Mouse (Mus musculus) embryonic stem cell, embryonic (primary cell): ENCODE results near the gene Map4.
"Not testable (repeated sequence)": the region's sequence is repeated elsewhere in the genome, so short reads cannot be mapped to it uniquely, and the experiment has no call there.

Experiments used
- CTCF ChIA-PET, 4 experiments: fragments of 300-600 bp in 2 of 4; fragments of 350-600 bp in 2 of 4; sonication (Branson Sonifier 250); formaldehyde crosslinking; loops; one replicate each; lab custom pipeline; 2022; ENCODE audit warnings: inconsistent platforms in 2 of 4; lab: Charles Lee
- POLR2A ChIA-PET, 4 experiments: fragments of 300-600 bp in 2 of 4; fragments of 350-600 bp in 2 of 4; sonication (Branson Sonifier 250); formaldehyde crosslinking; loops; one replicate each; lab custom pipeline; 2022; ENCODE audit warnings: antibody characterized with exemption in 4 of 4, inconsistent platforms in 1 of 4; lab: Charles Lee

Gene Map4

DNA sequence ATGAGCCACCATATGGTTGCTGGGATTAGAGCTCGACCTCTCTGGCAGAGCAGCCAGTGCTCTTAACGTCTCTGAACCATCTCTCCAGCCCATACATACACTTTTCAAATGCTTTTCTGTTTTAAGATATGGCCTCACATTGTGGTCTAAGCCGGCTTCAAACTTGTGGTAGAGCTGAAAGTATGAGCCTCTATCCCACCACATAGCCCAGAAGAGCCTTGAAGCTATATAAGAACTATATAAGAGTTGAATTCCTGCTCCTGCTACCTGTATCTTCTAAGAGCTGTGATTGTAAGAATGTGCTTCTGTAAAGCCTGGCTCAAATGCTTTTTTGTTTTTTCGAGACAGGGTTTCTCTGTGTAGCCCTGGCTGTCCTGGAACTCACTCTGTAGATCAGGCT is 18.5 kb downstream of the Map4 start:
- ChIA-PET CTCF (no interaction called here), POLR2A (interaction anchor here in 3 of 4 experiments (0.6 to 3.5 kb wide), 7 partner anchors 9 to 882 kb away, joined by 3 to 10 read pairs (median 4); no protein-coding TSS in a partner anchor)

- CTCF ChIA-PET = interaction anchor here in 2 of 4 experiments (0.5 to 1.0 kb wide), 2 partner anchors 85 to 894 kb away, joined by 3 to 4 read pairs; partner anchors contain the start of gene Trex1 (in 1 of the 2)
- POLR2A ChIA-PET = interaction anchor here in 3 of 4 experiments (0.6 to 1.4 kb wide), 7 partner anchors 8 to 61 kb away, joined by 3 read pairs; no protein-coding TSS in a partner anchor
These were observed 22.3 kb downstream of the Map4 start for GRCm38 (mm10) chr9:109953538-109953937.

GRCm38 (mm10) chr9:109954631-109955030 is 23.4 kb downstream of the Map4 start:
- CTCF ChIA-PET = no interaction called here
- POLR2A ChIA-PET = interaction anchor here in 3 of 4 experiments (0.6 to 1.6 kb wide), 7 partner anchors 15 to 963 kb away, joined by 3 to 5 read pairs (median 3); partner anchors contain the start of gene Pfkfb4 (in 1 of the 3)

GRCm38 (mm10) chr9:109959456-109960150 is 28.3 kb downstream of the Map4 start:
- POLR2A ChIA-PET = interaction anchor here in 2 of 4 experiments (0.8 to 1.4 kb wide), 9 partner anchors 10 to 60 kb away, joined by 3 to 8 read pairs (median 4); no protein-coding TSS in a partner anchor

DNA sequence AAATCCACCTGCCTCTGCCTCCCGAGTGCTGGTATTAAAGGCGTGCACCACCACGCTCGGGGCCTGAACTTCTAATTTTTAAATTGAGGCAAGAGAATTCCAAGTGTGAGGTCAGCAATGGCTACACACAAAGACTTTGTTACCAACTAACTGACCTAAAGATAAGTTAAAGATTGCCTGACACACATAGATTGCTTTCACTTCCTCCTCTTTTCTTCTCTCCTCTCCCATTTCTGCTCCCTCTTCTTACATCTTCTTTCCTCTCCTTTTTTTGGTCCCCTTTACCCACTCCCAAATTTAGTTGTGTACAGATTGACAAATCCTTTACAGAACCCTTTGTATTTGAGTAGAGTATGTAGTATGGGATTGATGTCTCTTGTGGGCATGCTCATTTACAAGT is 29.3 kb downstream of the Map4 start:
- ChIA-PET POLR2A (interaction anchor here in 2 of 4 experiments (0.8 to 0.9 kb wide), 2 partner anchors 33 to 61 kb away, joined by 3 read pairs; no protein-coding TSS in a partner anchor), CTCF (no interaction called here)

More at GRCm38 (mm10) chr9:109959456-109960150, 28.3 kb downstream of the Map4 start:
- CTCF ChIA-PET = interaction anchor here in 1 of 4 experiments (0.6 kb wide), 1 partner anchor 359 kb away, joined by 5 read pairs; no protein-coding TSS in a partner anchor

- CTCF ChIA-PET = no interaction called here
- POLR2A ChIA-PET = interaction anchor here in 1 of 4 experiments (1.1 to 2.1 kb wide), 3 partner anchors 14 to 54 kb away, joined by 3 to 10 read pairs (median 3); no protein-coding TSS in a partner anchor
These were observed 33.5 kb downstream of the Map4 start for GRCm38 (mm10) chr9:109964761-109965160.

DNA sequence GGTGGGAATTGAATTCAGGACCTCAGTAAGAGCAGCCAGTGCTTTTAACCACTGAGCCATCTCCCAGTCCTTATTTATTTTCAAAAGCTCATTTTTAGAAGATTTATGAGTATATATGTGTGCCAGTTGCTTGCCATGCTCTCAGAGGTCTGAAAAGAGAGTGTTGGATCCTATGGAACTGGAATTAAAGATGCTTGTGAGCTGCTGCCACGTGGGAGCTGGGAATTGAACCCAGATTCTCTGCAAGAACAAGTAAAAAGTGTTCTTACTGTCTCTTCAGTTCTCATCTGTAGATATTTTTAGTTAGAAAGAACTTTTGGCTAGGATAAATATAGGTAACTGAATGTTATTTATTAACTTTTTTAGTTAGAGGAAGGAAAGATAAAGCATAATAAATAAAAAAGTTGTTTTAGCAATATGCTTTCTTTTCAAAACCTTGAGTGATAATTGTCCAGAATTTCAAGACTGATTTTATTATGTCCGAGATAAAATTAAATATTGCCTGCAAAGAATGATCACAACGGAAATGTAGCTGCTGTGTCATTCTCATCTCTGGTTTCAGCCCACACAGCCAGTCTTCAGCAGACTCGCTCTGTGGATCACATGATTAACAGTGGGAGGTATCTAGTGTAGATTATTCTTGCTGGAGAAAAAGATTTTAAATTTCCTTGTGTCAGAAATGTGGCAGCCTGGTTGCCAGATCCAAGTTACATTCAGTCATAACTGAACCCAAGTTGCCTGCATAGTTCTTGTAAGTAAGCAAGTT is 37.3 kb downstream of the Map4 start:
- POLR2A ChIA-PET = interaction anchor here in 1 of 4 experiments (1.2 to 2.0 kb wide), 11 partner anchors 10 to 153 kb away, joined by 3 to 7 read pairs (median 4); partner anchors contain the start of gene Map4
- CTCF ChIA-PET = interaction anchor here in 1 of 4 experiments (0.5 kb wide), 1 partner anchor 10 kb away, joined by 3 read pairs; no protein-coding TSS in a partner anchor

DNA sequence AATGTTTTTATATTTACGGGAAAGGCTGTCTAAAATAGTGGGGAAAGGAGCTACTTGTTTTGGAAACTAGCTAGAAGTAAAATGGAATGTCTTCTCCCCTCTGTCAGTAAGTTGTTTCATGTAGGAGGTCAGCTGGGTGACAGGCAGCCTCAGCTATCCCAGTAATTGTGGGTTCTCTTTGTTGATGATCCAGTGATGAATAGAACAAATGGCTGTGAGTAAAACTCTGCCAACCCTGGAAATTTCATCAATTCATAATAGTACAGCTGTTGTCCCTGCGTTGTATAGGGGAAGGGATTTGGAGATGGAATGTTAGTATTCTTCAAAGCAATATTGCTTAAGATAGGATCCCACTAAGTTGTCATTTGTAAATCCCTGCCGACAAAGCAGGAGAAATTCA is 37.9 kb downstream of the Map4 start:
- ChIA-PET CTCF (no interaction called here), POLR2A (interaction anchor here in 1 of 4 experiments (0.9 to 2.0 kb wide), 9 partner anchors 9 to 152 kb away, joined by 3 to 7 read pairs (median 4); no protein-coding TSS in a partner anchor)

DNA sequence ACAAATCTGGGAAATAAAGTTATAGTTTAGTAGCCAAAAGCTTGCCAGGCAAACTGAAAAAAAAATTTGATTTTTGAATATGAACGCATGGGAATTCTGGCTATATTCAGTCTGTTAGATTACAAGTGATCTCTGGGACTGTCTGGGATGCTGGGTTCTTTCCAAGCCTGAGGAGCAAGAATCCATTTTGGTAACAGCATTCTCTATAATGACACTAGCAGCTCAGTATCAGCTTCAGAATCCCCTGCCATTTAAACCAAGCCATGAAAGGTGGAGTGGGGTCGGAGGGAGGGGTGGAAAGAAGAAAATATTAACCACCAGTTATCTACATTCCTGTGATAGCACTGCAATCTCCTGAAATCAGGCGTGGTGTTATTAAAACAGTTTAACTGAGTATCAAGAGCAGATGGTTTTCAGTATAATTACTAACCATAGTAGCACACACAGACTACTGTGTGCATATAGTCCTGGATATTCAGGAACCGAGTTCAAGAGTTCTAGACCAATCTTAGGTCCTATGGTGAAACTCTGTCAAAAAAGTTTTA is 38.6 kb downstream of the Map4 start:
- POLR2A ChIA-PET = interaction anchor here in 2 of 4 experiments (0.9 to 2.0 kb wide), 7 partner anchors 9 to 95 kb away, joined by 3 to 7 read pairs (median 4); partner anchors contain the start of gene Cdc25a (in 1 of the 2)

GRCm38 (mm10) chr9:109971711-109972110 is 40.5 kb downstream of the Map4 start:
- POLR2A ChIA-PET = interaction anchor here in 3 of 4 experiments (0.6 to 2.7 kb wide), 5 partner anchors 32 to 79 kb away, joined by 3 to 8 read pairs (median 3); no protein-coding TSS in a partner anchor
- CTCF ChIA-PET = not testable (repeated sequence)

More for the DNA sequence above, 38.6 kb downstream of the Map4 start:
- CTCF ChIA-PET = no interaction called here

GRCm38 (mm10) chr9:109980223-109980622 is 49.0 kb downstream of the Map4 start:
- CTCF ChIA-PET = interaction anchor here in 3 of 4 experiments (0.6 to 2.5 kb wide), 6 partner anchors 86 to 1636 kb away, joined by 3 to 7 read pairs (median 3); no protein-coding TSS in a partner anchor
- POLR2A ChIA-PET = interaction anchor here in 3 of 4 experiments (0.6 to 1.9 kb wide), 3 partner anchors 13 to 81 kb away, joined by 3 to 5 read pairs (median 4); no protein-coding TSS in a partner anchor

DNA sequence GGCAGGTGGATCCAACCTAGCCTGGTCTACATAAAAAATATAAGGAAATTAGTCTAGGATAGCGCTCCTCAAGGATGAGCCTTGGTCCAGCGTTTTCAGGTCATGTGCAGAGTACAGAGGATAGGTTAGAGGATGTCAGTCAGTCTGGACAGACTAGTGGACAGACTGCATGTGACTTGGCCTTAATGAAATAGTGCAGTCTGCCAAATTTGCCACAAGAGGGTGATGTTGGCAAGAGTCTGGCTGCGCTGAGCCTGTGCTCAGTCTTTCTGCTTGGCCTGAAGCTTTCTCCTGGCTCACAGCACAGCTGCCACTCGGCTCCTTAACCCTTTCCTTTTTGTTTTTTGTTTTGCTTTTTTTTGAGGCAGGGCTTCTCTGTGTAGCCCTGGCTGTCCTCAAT is 54.2 kb downstream of the Map4 start:
- CTCF ChIA-PET = interaction anchor here (0.5 to 1.6 kb wide), 39 partner anchors 8 to 420 kb away, joined by 3 to 15 read pairs (median 4); partner anchors contain the start of gene Map4 (in 1 of the 4)
- POLR2A ChIA-PET = interaction anchor here in 3 of 4 experiments (0.5 to 1.8 kb wide), 19 partner anchors 9 to 239 kb away, joined by 3 to 6 read pairs (median 3); partner anchors contain the start of gene Map4 (in 1 of the 3)

DNA sequence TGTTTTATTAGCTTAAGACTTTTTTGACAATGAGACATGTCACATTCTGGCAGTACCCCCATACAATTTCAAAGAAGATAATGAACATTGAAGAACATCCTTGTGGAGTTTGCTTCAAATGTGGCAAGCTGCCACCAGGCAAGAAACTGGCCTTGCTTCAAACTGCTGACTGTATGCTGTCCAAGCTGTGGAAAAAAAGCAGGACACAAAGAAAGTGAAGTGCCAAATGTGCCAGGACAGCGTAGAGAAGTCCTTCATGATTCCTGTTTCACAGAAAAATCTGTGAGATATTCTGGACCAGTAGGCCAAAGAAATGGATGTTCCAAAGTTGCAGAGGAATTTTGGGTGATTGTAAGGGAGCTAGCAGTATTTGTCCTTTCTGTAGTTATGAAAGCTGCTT is 57.8 kb downstream of the Map4 start:
- POLR2A ChIA-PET = interaction anchor here in 1 of 4 experiments (1.1 to 2.4 kb wide), 6 partner anchors 13 to 98 kb away, joined by 3 to 8 read pairs (median 4); no protein-coding TSS in a partner anchor
- CTCF ChIA-PET = interaction anchor here in 1 of 4 experiments (0.6 to 1.6 kb wide), 2 partner anchors 13 to 94 kb away, joined by 3 to 5 read pairs; no protein-coding TSS in a partner anchor

GRCm38 (mm10) chr9:109997441-109997840 is 66.2 kb downstream of the Map4 start:
- CTCF ChIA-PET = interaction anchor here in 3 of 4 experiments (0.6 to 1.4 kb wide), 4 partner anchors 11 to 60 kb away, joined by 3 to 4 read pairs (median 4); no protein-coding TSS in a partner anchor
- POLR2A ChIA-PET = interaction anchor here in 1 of 4 experiments (0.5 to 3.7 kb wide), 7 partner anchors 8 to 148 kb away, joined by 3 to 14 read pairs (median 6); no protein-coding TSS in a partner anchor

GRCm38 (mm10) chr9:110001946-110002345 is 70.7 kb downstream of the Map4 start:
- CTCF ChIA-PET = interaction anchor here in 2 of 4 experiments (0.7 to 1.0 kb wide), 2 partner anchors 12 to 16 kb away, joined by 3 to 5 read pairs; no protein-coding TSS in a partner anchor
- POLR2A ChIA-PET = interaction anchor here in 2 of 4 experiments (0.5 to 3.1 kb wide), 6 partner anchors 10 to 105 kb away, joined by 3 to 11 read pairs (median 4); no protein-coding TSS in a partner anchor

- CTCF ChIA-PET = interaction anchor here in 2 of 4 experiments (0.7 to 1.0 kb wide), 2 partner anchors 13 to 17 kb away, joined by 3 to 5 read pairs; no protein-coding TSS in a partner anchor
- POLR2A ChIA-PET = interaction anchor here in 3 of 4 experiments (0.7 to 3.1 kb wide), 5 partner anchors 10 to 60 kb away, joined by 3 to 11 read pairs (median 5); no protein-coding TSS in a partner anchor
These were observed 71.2 kb downstream of the Map4 start for GRCm38 (mm10) chr9:110002413-110002812.

DNA sequence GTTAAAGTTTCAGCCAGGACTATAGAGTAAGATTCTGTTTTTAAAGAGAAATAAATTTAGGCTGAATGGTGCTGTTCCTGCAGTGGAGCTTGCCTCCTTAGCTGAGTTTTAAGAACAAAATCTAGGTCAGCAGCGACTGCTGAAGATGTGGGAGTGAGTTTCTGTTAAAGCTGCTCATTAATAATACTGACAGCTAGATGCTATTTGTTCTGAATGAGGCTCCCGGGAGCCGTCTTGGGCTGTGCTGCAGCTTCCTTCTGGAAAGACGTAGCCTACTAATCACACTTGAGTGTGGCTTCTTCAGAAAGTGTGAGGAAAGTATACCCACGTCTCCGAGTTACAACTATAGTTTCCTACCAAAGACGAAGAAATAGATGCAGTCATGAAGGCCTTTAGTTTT is 88.0 kb downstream of the Map4 start:
- CTCF ChIA-PET = no interaction called here
- POLR2A ChIA-PET = interaction anchor here (0.5 to 1.8 kb wide), 7 partner anchors 9 to 291 kb away, joined by 3 to 4 read pairs (median 3); partner anchors contain the start of gene Map4 (in 1 of the 4)
